Mouse (Mus musculus): ENCODE measurements around the gene Kras.

Gene Kras

DNA sequence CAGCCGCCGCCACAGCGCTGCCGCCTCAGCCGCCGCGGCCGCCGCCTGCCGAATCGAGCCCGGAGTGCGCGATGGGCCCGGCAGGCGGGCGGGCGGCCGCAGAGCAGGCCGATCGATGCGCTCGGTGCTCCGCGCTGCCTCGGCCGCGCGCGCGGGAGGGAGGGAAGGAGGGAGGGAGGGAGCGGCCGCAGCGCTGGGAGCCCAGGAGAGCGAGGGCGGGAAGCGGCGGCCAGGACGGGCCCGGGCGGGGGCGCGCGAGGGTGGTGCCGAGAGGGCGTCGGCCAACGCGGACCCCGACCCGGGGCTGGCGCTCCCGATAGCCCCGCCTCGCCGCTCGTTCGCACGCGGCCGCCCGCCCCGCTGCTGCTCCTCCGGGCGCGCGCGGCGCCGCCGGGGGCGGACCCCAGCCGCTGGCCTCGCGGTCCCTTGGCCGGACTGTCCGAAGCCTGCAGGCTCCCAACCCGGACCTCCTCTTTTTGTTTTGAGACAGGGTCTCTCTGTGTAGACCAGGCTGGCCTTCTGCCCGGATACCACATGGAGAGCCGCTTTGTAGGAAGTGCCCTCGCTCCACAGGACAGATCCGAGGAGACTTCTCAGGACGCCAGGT lies at the start of gene Kras:
Gene Kras (minus strand): TSS at position 55 of the 607 bp plus-strand sequence.
- peak; percentile 85 for DNase-seq (ENCODE audit: low spot score)

DNA sequence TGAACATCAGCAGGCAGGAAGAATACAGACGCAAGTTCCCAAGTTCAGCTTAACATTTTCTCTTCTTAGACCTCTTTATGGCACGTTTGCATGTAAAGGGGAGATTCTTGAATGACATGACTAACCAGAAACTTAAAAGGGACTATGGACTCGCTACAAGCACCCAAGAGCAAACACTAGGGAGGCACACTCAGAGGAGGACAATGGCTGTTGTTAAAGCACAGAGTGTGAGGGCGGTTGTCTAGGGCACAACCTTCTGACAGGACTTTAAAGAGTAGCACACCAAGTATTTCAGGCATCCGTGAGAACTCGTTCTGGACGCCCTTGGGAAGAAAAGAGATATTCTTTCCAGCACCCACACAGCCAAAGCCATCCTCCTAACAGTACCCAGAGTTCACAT lies 47.6 kb upstream of the Kras start:
- DNase-seq (ENCODE audit: low spot score), result no peak

DNA sequence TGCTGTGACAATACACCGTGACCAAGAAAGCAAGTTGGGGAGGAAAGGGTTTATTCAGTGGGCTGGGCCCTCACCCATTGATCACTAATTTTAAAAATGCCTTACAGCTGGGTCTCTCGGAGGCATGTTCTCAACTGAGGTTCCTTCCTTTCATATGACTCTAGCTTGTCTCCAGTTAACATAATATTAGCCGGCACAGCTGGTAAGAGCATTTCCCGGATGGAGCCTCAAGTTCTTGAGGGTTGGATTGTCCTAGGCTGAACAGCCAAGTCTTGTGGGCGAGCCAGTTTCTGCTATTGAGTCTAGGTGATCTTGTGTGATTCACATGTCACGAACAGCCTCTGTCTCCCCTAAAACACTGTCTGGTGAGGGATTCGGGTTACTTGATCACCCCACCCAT lies 46.9 kb upstream of the Kras start:
- DNase-seq (ENCODE audit: low spot score), result no peak

DNA sequence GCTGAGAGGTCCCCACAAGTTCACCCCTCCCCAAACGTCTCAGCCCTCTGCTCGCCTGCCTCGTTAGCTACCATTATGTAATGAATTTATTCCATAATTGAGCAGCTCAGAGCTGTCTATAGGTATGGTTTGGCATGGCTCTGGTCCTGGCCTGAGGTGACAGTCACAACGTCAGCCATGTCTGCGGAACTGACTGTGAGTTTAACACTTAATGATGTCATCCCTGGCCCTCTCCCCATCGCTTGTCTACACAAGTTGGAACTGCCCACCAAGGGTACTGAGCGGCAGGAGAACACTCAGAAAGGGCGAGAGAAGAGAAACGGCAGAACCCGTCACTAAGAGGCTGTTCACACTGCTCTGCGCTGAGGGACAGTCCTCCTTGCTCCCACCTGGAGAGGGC lies 45.1 kb upstream of the Kras start:
- no peak for DNase-seq (ENCODE audit: low spot score)

DNA sequence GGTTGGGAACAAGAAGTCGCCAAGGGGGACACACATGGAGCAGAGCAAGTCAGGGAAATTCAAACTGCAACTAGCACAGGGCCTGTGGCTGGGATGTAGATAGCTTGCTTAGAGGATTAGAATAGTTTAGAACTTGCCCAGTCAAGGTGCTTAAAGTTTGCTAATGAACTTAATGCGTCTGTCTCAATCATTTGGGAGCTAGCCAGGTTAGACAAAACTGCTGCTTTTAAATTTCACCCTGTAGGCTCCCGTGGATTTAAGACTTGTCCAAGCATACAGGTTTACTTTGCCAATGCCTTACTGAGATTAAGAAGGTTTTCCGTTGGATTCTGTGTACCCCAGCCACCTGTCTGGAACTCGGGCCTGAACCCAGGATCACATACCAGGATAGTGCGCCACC lies 43.1 kb upstream of the Kras start:
- DNase-seq (ENCODE audit: low spot score), result no peak

DNA sequence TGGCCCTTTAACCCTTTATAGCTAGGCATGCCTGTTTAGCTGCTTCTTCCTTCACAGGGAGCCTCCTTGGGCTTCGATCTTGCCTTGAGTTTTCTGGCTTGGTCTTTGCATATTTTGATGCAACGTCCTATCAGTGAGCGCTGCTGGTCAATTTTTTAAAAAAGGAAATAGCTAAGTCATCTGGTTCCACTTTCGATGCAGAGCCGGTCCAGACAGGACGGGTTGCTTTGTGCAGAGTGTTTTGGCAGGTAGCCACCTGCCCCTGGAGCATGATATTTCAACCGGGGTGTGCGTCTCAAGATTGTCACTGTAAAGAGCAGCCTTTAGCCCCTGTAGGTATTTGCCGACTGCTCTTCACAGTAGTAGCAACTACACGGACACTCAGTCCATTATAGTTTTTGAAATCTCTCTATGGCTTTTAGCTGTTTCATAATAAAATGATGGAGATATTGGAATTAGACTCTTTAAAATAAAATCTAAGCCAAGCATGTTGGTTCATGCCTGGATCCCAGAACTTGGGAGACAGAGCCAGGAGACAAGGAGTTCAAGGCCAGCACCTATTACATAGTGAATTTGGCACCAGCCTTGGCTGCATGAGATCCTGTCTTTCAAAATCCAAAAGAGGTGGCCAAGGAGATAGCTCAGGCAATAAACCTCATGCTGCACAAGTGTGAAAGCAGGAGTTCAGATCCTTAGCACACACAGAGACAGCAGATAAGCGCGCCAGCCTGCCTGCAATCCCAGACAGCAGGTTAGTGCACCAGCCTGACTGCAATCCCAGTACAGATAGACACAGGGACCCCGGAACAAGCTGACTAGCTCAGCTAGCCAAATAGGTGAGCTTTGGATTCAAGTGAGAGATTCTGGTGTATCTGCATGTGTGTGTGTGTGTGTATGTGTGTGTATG lies 41.6 kb upstream of the Kras start:
- no peak for DNase-seq (ENCODE audit: low spot score)

DNA sequence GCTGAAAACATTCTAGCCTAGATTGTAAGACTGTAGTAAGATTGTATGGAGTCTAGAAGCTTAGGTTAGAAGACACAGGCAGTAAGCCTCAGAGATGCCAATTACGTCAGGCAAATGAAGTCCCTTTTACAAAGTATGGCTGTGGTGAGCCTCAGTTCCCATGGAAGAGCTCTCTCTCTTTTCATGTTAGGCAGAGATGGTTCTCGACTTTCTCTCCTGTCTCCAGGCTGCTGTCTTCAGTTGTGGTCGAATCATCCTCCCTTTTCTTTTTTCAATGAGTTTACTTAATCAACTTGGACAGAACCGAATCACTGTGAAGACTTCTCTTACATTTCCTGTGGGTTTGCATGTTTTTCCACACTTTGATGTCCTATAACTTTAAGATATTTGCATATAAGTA lies 35.6 kb upstream of the Kras start:
- no peak for DNase-seq (ENCODE audit: low spot score)

DNA sequence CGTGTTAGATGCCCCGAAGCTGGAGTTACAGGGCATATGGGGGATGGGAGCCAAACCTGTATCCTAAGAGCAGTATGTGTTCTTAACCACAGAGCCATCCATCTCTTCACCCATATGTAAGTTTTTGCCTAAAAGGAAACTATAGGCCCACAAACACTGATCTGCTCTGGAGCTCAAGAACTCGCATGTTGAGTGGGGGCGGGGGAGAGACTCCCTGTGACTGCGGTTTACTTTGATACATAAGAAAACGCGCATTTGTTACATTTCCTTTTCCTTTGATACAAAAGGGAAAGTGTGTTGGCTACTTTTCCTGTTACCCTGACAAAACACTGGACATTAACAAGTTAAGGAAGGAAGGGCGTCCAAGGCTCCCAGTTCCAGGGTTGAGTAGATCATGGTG lies 34.2 kb upstream of the Kras start:
- no peak for DNase-seq (ENCODE audit: low spot score)

DNA sequence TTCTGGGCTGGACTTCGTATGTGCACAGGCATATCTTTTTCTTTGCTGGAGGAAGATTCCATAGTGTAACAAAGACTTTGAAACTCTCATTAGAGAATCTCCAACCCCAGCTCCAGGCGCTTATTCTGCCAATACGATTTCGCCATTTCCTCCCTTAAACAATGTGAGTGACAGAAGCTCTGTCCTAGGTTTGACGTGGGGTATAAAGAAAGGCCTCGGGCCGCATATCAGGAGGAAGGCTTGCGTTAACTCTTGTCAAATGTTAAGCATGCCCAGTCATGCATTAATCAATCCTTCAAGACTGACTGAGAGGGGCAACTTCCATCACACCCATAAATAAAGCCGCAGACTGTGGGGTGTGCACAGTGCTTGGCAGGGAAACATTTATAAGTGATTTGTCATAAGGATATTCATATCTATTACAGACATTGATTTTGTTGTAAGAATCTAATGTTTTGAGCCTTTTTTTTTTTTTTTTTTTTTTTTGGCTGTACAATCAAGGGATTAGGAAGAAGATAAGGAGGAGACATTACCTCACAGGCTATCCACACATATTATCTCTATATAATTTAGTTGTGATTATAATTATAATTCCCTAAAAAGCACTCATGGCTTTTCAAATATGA lies 27.2 kb upstream of the Kras start:
- DNase-seq (ENCODE audit: low spot score), result no peak

DNA sequence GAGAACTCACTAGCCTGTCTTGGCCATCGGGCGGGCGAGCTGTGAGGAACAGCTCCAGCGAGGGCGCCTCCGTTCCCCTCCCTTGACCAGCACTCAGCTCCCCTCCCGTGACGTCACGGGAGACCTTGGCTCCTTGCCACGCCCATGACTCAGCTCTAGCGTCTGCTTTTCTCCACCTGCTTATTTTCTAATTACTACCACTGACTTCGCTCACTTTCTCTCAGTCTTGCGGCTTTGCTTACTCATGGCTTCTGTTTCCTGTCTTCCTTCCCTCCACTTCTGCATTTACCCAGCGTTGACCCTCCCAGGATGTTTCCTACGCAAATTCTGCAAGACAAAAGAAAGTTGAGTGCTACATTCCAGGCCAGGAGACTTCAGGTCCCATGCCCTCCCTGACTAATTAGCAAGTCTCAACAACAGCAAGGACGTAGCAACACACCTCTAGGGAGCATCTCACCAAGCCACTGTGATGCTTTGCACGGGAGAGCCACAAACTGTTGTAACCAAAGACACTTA lies 26.3 kb upstream of the Kras start:
- DNase-seq (ENCODE audit: low spot score), result peak; percentile 75

DNA sequence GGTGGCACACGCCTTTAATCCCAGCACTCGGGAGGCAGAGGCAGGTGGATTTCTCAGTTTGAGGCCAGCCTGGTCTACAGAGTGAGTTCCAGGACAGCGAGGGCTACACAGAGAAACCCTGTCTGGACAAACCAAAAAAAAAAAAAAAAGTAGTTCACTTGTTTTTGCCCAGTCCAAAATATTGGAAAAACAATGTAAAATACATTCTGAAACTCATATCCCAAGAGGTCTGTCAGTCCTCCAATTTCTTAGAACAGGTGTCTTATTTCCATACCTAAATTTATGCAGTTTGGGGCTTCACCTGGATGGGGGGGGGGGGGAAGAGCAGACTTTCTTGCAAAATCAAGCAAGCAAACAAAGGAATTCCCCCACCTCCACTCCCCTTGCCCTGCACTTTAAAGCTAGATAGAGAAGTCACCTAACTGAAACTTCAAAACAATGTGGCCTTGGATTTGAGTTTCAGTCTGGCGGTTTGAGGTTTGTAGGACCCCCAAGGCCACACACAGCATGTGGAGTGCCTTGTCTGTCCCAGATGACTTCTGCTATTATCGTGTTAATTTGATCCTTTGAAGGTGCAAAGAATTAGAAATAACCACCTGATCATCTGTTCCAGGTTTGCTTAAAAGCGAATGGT lies 25.7 kb upstream of the Kras start:
- DNase-seq (ENCODE audit: low spot score), result no peak

DNA sequence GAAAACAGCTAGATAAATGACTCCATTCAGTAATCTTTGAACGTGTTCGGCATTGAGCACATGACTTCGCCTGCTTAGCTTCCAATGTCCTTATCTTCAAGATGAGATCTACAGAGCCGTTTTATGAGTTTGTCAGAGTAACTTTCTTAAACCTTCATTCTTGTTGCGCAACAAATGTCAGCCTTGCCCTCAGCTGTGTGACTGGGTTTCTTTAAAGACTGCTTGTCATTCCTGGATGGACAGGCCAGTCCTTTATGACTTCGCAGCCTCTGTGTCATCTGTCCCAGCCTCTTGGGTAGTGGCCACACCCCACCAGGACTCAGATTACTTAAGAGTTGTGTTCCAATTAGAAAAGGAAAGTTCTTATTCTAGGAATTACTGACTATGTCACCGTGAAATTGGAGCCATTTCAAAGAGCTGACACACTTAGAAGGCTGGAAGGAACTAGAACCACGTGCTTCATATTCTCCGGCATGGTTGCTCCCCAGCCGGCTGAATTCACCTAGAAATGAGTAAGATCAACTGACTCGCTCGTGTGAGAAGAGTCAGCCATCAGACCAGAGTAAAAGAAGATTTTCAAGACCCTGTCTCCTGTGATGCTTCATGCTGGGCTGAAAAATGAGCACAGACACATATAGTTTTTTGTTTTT lies 24.1 kb upstream of the Kras start:
- DNase-seq (ENCODE audit: low spot score), result no peak

DNA sequence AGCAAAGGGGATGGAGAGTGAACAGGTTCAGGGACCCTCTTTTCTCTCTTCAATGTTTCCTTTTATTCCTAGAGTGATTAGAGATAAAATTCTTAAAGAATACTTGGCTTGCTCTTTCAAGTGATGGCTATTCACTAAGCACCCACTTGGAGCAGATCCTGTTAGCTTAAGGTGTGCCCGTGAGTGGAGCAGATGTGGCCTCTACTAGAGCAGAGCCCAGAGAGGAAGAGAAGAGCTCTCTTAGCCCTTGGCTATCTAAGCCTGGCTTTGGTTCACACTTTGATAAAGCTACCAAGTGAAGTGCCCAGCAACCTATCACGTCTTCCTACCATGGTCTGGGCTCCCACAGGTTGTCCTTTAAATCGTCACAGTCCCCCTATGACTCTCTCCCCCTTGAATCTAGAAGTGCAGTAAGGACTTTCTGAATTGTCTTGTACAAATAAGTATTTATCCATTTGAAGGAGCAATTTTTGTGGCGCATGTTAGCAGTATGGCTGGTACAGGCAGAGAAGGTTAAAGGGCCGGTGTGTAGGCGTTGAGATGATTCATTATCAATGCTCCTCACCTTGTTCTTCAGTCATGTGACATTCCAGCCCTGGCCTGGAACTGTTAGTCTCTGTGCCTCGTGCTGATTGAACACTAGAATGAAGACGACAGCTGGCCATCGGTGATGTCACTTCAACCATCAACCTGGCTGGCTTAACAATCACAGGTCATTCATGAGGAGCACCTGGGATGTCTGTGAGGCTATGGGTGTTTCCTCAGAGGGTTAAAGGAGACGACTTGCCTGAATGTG lies 22.3 kb upstream of the Kras start:
- peak; percentile 44 for DNase-seq (ENCODE audit: low spot score)

DNA sequence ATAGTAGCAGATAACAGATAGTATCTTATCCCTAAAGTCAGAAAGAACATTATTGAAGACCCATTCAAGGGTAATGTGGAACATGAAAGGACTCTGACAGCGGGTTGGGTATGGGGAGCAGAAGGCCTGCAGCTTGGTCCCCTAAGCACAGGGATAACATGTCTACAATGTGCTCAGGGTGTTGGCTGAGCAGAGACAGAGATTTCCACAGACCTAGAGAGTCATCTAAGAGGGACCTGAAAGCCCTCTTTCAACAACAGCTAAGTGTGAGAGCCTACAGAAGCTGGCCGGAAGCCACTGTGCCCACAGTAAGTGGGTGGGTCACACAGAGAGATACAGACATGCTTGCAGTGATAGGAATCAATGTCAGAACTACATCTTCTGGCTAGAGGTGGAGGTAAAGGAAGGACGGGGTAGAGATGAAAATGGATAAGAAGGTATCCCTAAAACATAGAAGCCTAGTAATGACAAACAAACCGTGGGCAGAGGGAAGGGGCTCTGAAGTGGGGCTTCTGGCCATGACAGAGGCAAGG lies 19.3 kb upstream of the Kras start:
- no peak for DNase-seq (ENCODE audit: low spot score)

DNA sequence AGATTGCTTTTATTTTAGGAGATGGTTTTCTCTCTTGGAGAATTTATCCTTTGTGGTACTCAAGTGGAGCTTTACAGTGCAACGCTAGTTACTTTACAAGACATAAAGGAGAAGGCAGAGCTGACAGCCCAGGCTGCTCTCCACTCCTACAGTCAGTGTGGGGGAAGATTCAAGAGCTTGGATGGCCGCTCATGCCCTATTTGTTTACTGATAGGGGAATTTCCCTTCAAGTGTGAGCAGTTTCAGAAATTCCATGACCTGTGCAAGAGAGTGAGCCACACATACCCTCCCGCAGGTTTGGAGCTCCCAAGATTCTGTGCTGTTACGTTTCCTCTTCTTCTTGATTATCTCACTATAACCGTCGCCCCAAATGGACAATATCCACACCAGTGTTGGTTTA lies 17.7 kb upstream of the Kras start:
- no peak for DNase-seq (ENCODE audit: low spot score)

DNA sequence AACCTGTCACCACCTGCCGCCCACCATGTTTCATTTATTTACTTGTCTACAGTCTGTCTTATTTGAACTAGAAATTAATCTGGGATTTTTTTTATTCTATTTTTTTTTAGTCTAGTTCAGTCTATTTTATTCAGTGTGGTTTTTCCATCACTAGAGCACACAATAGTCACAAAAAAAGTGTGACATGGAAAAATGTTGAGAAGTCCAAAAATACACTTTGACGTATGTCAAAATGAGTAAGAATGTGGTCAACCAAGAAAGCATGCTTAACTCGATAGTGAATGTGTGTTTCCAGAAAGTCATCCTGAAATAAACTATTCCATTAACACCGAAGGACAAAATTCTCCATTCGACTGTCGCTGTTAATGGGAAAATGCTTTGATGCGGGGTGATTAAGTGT lies 12.3 kb upstream of the Kras start:
- no peak for DNase-seq (ENCODE audit: low spot score)

DNA sequence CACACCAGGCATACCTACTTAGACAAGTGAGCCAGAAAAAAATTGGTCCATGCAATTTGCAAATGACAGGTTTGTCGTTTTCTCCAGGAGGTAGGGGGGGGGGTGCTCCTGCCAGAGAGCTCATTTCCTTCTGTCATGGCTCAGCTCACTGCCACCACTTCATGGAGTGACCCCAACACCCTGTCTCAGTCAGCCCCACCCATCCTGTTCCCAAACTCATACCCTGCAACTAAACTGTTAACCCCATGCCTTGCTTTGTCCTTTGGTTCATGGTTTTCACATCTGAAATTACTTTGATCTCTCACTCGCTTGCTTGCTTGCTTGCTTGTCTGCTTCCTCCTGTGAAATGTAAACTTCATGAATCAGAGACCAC lies 6.6 kb upstream of the Kras start:
- no peak for DNase-seq (ENCODE audit: low spot score)

DNA sequence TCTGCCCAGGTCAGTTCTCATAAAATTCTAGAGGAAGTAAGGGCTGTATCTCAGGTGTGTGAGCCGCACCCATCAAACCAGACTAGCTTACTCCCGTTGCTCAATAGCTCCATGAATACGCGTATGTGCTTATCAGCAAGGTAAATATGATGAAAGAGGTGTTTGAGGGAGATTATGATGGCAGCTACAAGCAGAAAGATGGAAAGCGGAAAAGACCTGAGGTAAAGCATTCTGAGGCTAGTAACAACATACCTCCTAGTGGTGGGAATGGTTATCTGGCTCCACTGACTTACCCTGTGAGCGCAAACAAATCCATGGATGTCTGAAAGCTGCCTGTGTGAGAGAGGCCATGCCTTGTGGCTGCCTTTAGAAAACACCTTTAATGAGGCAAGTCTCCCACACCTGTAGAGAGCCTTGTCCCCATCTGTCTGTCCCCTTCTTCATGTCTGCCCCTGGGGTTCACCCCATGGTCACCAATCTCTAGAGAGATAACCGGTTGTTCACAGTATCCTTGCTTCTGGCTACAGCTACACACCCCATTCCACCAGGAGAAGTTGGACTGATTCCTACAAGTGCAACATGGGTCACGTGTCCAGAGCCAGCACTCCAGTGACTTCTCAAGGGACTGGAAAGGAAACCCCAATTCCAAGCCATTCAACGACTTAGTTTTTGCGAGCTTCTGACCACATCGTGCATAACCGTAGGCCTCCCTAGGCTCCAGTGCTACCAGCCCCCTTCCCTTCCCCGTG lies 6.1 kb upstream of the Kras start:
- no peak for DNase-seq (ENCODE audit: low spot score)

DNA sequence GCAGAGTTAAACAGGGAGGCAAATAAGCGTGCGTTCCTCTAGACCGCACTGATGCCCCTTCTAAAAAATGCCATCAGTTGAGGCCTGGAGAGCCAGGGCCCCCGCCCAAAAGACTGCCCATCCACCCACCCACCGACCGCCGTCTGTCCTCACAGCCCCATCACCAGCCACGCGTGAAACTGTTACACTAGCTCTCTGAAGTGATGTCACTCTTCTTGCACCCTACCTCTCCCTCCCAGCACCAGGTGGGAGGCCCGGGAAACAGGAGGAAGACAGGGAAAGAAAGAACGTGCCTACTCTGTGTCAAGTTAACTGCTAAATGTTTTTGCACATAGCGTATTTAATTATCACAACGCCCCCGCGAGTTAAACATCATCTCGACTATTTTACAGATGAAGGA lies 781 bp upstream of the Kras start:
- DNase-seq (ENCODE audit: low spot score), result no peak
